Mouse (Mus musculus) lung, postnatal 0 days (tissue): ENCODE measurements around the gene Tigd3. TPM values are rescaled to one million over a fixed set of nuclear protein-coding genes. Genes with fewer than 3 reads are reported as not detected.

Experiments used
- ATAC-seq: fragments of 200-750 bp; cut with Nextera tagmentation; 2 replicates; pipeline ENCODE4 v1.8.0; 2017; ENCODE audit warnings: moderate library complexity
- DNase-seq: peaks from one replicate; pipeline ENCODE4 v3.0.0-alpha.2; 2016; ENCODE audit warnings: low spot score
- H3K27ac ChIP-seq: fragments of 300-500 bp; sonication (generic); 2 replicates; pipeline ENCODE4 v1.5.1; 2014; ENCODE audit warnings: antibody characterized with exemption, mild to moderate bottlenecking, low read length, mixed read lengths
- H3K27me3 ChIP-seq: fragments of 300-500 bp; sonication (generic); replicated peaks from 2 replicates; pipeline ENCODE4 v1.6.1; 2014; ENCODE audit warnings: low read length, mixed read lengths; ENCODE audit not compliant: insufficient read depth
- H3K36me3 ChIP-seq: fragments of 300-500 bp; sonication (generic); 2 replicates; pipeline ENCODE4 v1.6.1; 2014; ENCODE audit warnings: low read length, mixed read lengths; ENCODE audit not compliant: insufficient read depth
- H3K4me1 ChIP-seq: fragments of 300-500 bp; sonication (generic); 2 replicates; pipeline ENCODE4 v1.6.1; 2014; ENCODE audit warnings: antibody characterized with exemption, low read depth, low read length, mixed read lengths; ENCODE audit not compliant: insufficient read depth
- H3K4me2 ChIP-seq: fragments of 300-500 bp; sonication (generic); replicated peaks from 2 replicates; pipeline ENCODE4 v1.6.1; 2014; ENCODE audit warnings: low read depth, mild to moderate bottlenecking, low read length, moderate library complexity, mixed read lengths
- H3K4me3 ChIP-seq: fragments of 300-500 bp; sonication (generic); 2 replicates; pipeline ENCODE4 v1.5.1; 2014; ENCODE audit warnings: low read depth, low read length
- H3K9ac ChIP-seq: fragments of 300-500 bp; sonication (generic); replicated peaks from 2 replicates; pipeline ENCODE4 v1.6.1; 2014; ENCODE audit warnings: low read depth, mild to moderate bottlenecking
- H3K9me3 ChIP-seq: fragments of 300-500 bp; sonication (generic); 2 replicates; pipeline ENCODE4 v1.6.1; 2016; ENCODE audit warnings: low read length, mixed read lengths
- CTCF ChIP-seq: IDR thresholded peaks from 2 replicates; pipeline ENCODE4 v1.5.1; 2016; ENCODE audit warnings: antibody characterized with exemption, mild to moderate bottlenecking
- EP300 ChIP-seq: IDR thresholded peaks from 2 replicates; pipeline ENCODE4 v1.6.1; 2016; ENCODE audit warnings: antibody characterized with exemption, mild to moderate bottlenecking, control low read depth
- WGBS: fragments of 180-500 bp; shearing (Covaris S2); extraction: QIAGEN DNeasy Blood & Tissue Kit; methylation state at CpG from one replicate; pipeline ENCODE4 v1.1.7; 2014; 5-methylcytosine and 5-hydroxymethylcytosine counted together
- polyA plus RNA-seq: library from polyadenylated mRNA; unstranded; fragments of >200 nt; fragmentation: Nextera tagmentation; extraction: Ambion mirVana; gene quantifications from 2 replicates; pipeline ENCODE4 v1.2.1, GENCODE M21; 2015

Tigd3 gene
- polyA plus RNA-seq, 1 experiment from 2014 or later, result 1.3 TPM

GRCm38 (mm10) chr19:5877618-5878361 lies 16.2 kb downstream of the Tigd3 start, which contains the start of gene Slc25a45:
Gene Slc25a45 (plus strand): TSS chr19:5877808.
- 23% methylated on average over 15 of the region's 15 CpGs for WGBS
- H3K4me1 ChIP-seq, result peaks cover 13% of the 10 kb centered on the region; the same call in 1 of the 2 replicates
- peak within 1 kb of the TSS; percentile 30; the same call in 1 of the 2 replicates for H3K9ac ChIP-seq
- peak; percentile 86 for ATAC-seq
- peak; percentile 94 for DNase-seq
- no peaks in the 10 kb centered on the region for H3K27me3 ChIP-seq
- peak within 1 kb of the TSS; percentile 6; the same call in 1 of the 2 replicates for H3K4me3 ChIP-seq
- H3K9me3 ChIP-seq, result no peaks in the 10 kb centered on the region
- H3K27ac ChIP-seq, result peak within 1 kb of the TSS; percentile 91
- H3K4me2 ChIP-seq, result peak within 1 kb of the TSS; percentile 33
- H3K36me3 ChIP-seq, result no peaks in the 10 kb centered on the region
- TF ChIP-seq CTCF (peak; percentile 92), EP300 (peak; percentile 68)

DNA sequence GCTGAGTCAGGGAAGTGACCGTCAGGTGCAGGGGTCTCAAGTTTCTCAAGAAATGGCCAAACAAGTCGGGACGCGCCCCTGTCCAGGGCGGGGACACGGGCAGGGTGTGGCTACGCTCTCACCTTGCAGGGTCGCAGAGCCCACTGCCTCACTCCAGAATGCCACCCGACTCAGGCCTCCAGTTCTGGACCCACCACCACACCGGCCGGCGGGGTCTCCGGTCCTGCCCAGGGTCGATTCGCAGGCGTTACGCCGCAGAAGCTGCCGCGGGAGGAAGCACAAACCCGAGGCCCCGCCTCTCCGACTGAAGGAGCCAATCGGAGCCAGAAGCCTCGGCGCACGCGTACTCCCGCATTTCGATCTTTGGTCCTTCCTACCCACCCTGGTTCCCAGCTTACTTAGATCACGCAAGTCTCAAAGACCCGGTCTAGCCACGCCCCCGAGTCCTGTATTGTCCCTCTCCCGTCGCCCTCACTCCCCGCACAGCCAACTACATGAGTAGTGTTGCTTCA lies 18.9 kb downstream of the Tigd3 start, which contains the start of gene Frmd8:
Gene Frmd8 (minus strand): TSS at position 306 of the 512 bp plus-strand sequence.
- TF ChIP-seq CTCF, result no peak
- TF ChIP-seq EP300, result no peak
- peak; percentile 74 for ATAC-seq

GRCm38 (mm10) chr19:5874391-5874968 lies 19.5 kb downstream of the Tigd3 start:
- ATAC-seq (no peak), DNase-seq (no peak)
- H3K4me1 ChIP-seq, result peaks cover 25% of the 10 kb centered on the region
- peak overlapping the region; percentile 80 for H3K4me2 ChIP-seq
- H3K9ac ChIP-seq, result peak overlapping the region; percentile 78
- peaks cover under 1% of the 10 kb centered on the region; the same call in 1 of the 2 replicates for H3K36me3 ChIP-seq
- H3K9me3 ChIP-seq, result no peaks in the 10 kb centered on the region
- H3K27me3 ChIP-seq, result no peaks in the 10 kb centered on the region
- 5% methylated on average over 13 of the region's 13 CpGs for WGBS
- no peak for TF ChIP-seq CTCF
- TF ChIP-seq EP300, result no peak
- H3K4me3 ChIP-seq, result peak overlapping the region; percentile 70
- H3K27ac ChIP-seq, result peak overlapping the region; percentile 57

More for the DNA sequence above, 18.9 kb downstream of the Tigd3 start, which contains the start of gene Frmd8:
- peak within 1 kb of the TSS; percentile 70 for H3K4me3 ChIP-seq
- no peaks in the 10 kb centered on the region for H3K27me3 ChIP-seq
- H3K27ac ChIP-seq, result peak within 1 kb of the TSS; percentile 57
- peak; percentile 99 for DNase-seq
- peak within 1 kb of the TSS; percentile 78 for H3K9ac ChIP-seq
- peaks cover 25% of the 10 kb centered on the region for H3K4me1 ChIP-seq
- peak within 1 kb of the TSS; percentile 80 for H3K4me2 ChIP-seq
- H3K36me3 ChIP-seq, result no peaks in the 10 kb centered on the region
- H3K9me3 ChIP-seq, result no peaks in the 10 kb centered on the region
- under 1% methylated on average over 37 of the region's 37 CpGs for WGBS

DNA sequence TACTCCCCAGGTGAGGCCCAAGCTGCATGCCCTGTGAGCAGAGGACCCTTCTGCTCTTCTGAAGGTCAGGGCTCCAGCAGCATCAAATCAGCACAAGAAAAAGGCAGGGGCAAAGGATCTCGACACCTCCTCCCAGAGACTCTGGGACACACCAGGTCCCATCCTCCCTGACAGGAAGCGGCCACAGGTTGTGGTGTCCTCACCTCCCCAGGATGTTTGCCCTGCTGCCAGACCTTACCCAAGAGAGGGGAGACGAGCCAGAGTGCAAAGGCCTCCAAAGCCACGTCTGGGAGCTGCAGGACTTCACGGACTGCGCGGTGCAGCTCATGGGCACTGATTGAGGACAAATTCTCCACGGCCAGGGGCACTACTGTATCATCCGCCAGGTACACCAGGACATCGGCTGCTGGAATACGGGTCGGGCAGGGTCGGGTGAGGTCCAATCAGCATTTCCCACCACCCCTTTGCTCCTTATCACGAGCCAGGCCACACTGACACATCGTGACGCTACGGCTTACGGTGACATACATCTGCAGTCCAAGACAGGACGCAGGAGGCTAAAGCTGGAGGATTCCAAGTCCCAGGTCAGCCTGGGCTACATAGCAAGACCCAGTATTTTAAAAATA lies 20.9 kb downstream of the Tigd3 start:
- H3K9ac ChIP-seq, result no peak overlapping the region
- peaks cover 22% of the 10 kb centered on the region for H3K4me1 ChIP-seq
- DNase-seq (no peak), ATAC-seq (no peak)
- no peaks in the 10 kb centered on the region for H3K27me3 ChIP-seq
- H3K36me3 ChIP-seq, result peaks cover 10% of the 10 kb centered on the region; the same call in 1 of the 2 replicates
- TF ChIP-seq CTCF (no peak), EP300 (no peak)
- 70% methylated on average over 19 of the region's 19 CpGs for WGBS
- H3K27ac ChIP-seq, result no peak overlapping the region
- no peak overlapping the region for H3K4me3 ChIP-seq
- no peaks in the 10 kb centered on the region for H3K9me3 ChIP-seq
- H3K4me2 ChIP-seq, result 0 out of 2 replicates have a peak overlapping the region, but pooled peaks have one; percentile 80

- no peak overlapping the region for H3K9ac ChIP-seq
- H3K27me3 ChIP-seq, result no peaks in the 10 kb centered on the region
- no peaks in the 10 kb centered on the region for H3K9me3 ChIP-seq
- DNase-seq, result no peak
- H3K27ac ChIP-seq, result 0 out of 2 replicates have a peak overlapping the region, but pooled peaks have one; percentile 38
- WGBS, result 67% methylated on average over 4 of the region's 4 CpGs
- H3K4me2 ChIP-seq, result no peak overlapping the region
- ATAC-seq, result no peak
- peaks cover 15% of the 10 kb centered on the region; the same call in 1 of the 2 replicates for H3K36me3 ChIP-seq
- H3K4me1 ChIP-seq, result peaks cover 22% of the 10 kb centered on the region
- no peak for TF ChIP-seq CTCF
- TF ChIP-seq EP300, result no peak
- no peak overlapping the region for H3K4me3 ChIP-seq
Measured at GRCm38 (mm10) chr19:5872528-5872927, 21.4 kb downstream of the Tigd3 start.
